Mouse (Mus musculus): ENCODE results near the gene Nfib. TPM values are rescaled to one million over a fixed set of nuclear protein-coding genes. Genes with fewer than 3 reads are reported as not detected.

The Nfib gene
- total and polyA plus RNA-seq, 3 experiments: not detected

- no peaks in the 10 kb centered on the region for H3K79me2 ChIP-seq (ENCODE audit: control insufficient read depth, insufficient read depth, low read length, poor library complexity)
- no peaks in the 10 kb centered on the region for H3K36me3 ChIP-seq (ENCODE audit: control insufficient read depth in 1 of 2, insufficient read depth in 2 of 2, low read length in 2 of 2)
- no peaks in the 10 kb centered on the region for H3K4me1 ChIP-seq (ENCODE audit: control insufficient read depth in 1 of 2, insufficient read depth in 2 of 2, low read length in 2 of 2)
- DNase-seq (ENCODE audit: low read depth, low spot score): no peak
- TF ChIP-seq ZMIZ1 (IDR thresholded peaks at IDR 0.05; ENCODE audit: low read depth, low read length) (no peak), POLR2A (IDR thresholded peaks at IDR 0.05; ENCODE audit: control insufficient read depth in 1 of 2, insufficient read depth in 1 of 2, low read depth in 1 of 2, low read length in 2 of 2, poor library complexity in 1 of 2) (no peak), ZNF384 (IDR thresholded peaks at IDR 0.05; ENCODE audit: low read depth, low read length) (no peak), RCOR1 (IDR thresholded peaks at IDR 0.05; ENCODE audit: low read depth, low read length) (no peak), HCFC1 (IDR thresholded peaks at IDR 0.05; ENCODE audit: low read depth, low read length) (no peak), CHD1 (IDR thresholded peaks at IDR 0.05; ENCODE audit: low read depth, low read length) (no peak), TAL1 (IDR thresholded peaks at IDR 0.05; ENCODE audit: low read length) (no peak), MAZ (IDR thresholded peaks at IDR 0.05; ENCODE audit: low read depth, low read length) (no peak), BHLHE40 (IDR thresholded peaks at IDR 0.05; ENCODE audit: borderline replicate concordance, low read depth, low read length) (no peak), MAX (IDR thresholded peaks at IDR 0.05; ENCODE audit: low read length) (no peak), MYC (IDR thresholded peaks at IDR 0.05; ENCODE audit: low read depth, low read length) (no peak), NRF1 (IDR thresholded peaks at IDR 0.05; ENCODE audit: insufficient read depth, low read depth, low read length, poor library complexity, severe bottlenecking) (no peak), ETS1 (IDR thresholded peaks at IDR 0.05; ENCODE audit: low read depth, low read length) (no peak), ZKSCAN1 (IDR thresholded peaks at IDR 0.05; ENCODE audit: low read depth, low read length) (no peak), CHD2 (IDR thresholded peaks at IDR 0.05; ENCODE audit: low read length) (no peak), UBTF (IDR thresholded peaks at IDR 0.05; ENCODE audit: borderline replicate concordance, insufficient read depth, low read depth, low read length) (no peak), SIN3A (IDR thresholded peaks at IDR 0.05; ENCODE audit: low read length) (no peak)
- H3K4me3 ChIP-seq (ENCODE audit: control insufficient read depth in 1 of 2, insufficient read depth in 1 of 2, low read depth in 2 of 2, low read length in 2 of 2): no peak overlapping the region
- no peaks in the 10 kb centered on the region for H3K9me3 ChIP-seq (replicated peaks; ENCODE audit: insufficient read depth, low read length)
- no peak overlapping the region for H3K27ac ChIP-seq (ENCODE audit: control insufficient read depth, low read depth, low read length)
- H3K27me3 ChIP-seq (ENCODE audit: control insufficient read depth in 1 of 2, insufficient read depth in 2 of 2, low read length in 2 of 2): no peaks in the 10 kb centered on the region
- H3K9ac ChIP-seq (ENCODE audit: control insufficient read depth, low read depth, low read length, poor library complexity, severe bottlenecking): no peak overlapping the region
Measured at GRCm38 (mm10) chr4:82368091-82368775, 337.3 kb downstream of the Nfib start.

- TF ChIP-seq ZC3H11A (IDR thresholded peaks at IDR 0.05; ENCODE audit: low read depth, low read length) (no peak), RAD21 (IDR thresholded peaks at IDR 0.05; ENCODE audit: low read depth, low read length) (no peak), MAZ (IDR thresholded peaks at IDR 0.05; ENCODE audit: low read depth, low read length) (no peak), UBTF (IDR thresholded peaks at IDR 0.05; ENCODE audit: borderline replicate concordance, insufficient read depth, low read depth, low read length) (no peak), CTCF (IDR thresholded peaks at IDR 0.05 in 2 of 3, conservative IDR thresholded peaks at IDR 0.05 in 1 of 3; ENCODE audit: control insufficient read depth in 1 of 3, insufficient read depth in 1 of 3, low read depth in 2 of 3, low read length in 3 of 3, poor library complexity in 1 of 3, severe bottlenecking in 1 of 3) (no peak), SIN3A (IDR thresholded peaks at IDR 0.05; ENCODE audit: low read length) (no peak), USF1 (IDR thresholded peaks at IDR 0.05; ENCODE audit: low read depth, low read length) (no peak), MEF2A (IDR thresholded peaks at IDR 0.05; ENCODE audit: extremely low read depth, insufficient replicate concordance, low read depth, low read length, poor library complexity, severe bottlenecking) (no peak), MYC (IDR thresholded peaks at IDR 0.05; ENCODE audit: low read depth, low read length) (no peak), SMC3 (IDR thresholded peaks at IDR 0.05; ENCODE audit: low read depth, low read length) (no peak), MAX (IDR thresholded peaks at IDR 0.05; ENCODE audit: low read length) (no peak), ZKSCAN1 (IDR thresholded peaks at IDR 0.05; ENCODE audit: low read depth, low read length) (no peak)
- H3K27me3 ChIP-seq (ENCODE audit: control insufficient read depth in 1 of 2, insufficient read depth in 2 of 2, low read length in 2 of 2): no peaks in the 10 kb centered on the region
- DNase-seq (ENCODE audit: low read depth, low spot score): no peak
- no peak overlapping the region for H3K4me3 ChIP-seq (ENCODE audit: control insufficient read depth in 1 of 2, insufficient read depth in 1 of 2, low read depth in 2 of 2, low read length in 2 of 2)
- no peak overlapping the region for H3K9ac ChIP-seq (ENCODE audit: control insufficient read depth, low read depth, low read length, poor library complexity, severe bottlenecking)
- no peak overlapping the region for H3K27ac ChIP-seq (ENCODE audit: control insufficient read depth, low read depth, low read length)
- H3K36me3 ChIP-seq (ENCODE audit: control insufficient read depth in 1 of 2, insufficient read depth in 2 of 2, low read length in 2 of 2): no peaks in the 10 kb centered on the region
- H3K79me2 ChIP-seq (ENCODE audit: control insufficient read depth, insufficient read depth, low read length, poor library complexity): no peaks in the 10 kb centered on the region
- no peaks in the 10 kb centered on the region for H3K9me3 ChIP-seq (replicated peaks; ENCODE audit: insufficient read depth, low read length)
- H3K4me1 ChIP-seq (ENCODE audit: control insufficient read depth in 1 of 2, insufficient read depth in 2 of 2, low read length in 2 of 2): no peaks in the 10 kb centered on the region
Measured at GRCm38 (mm10) chr4:82364696-82365385, 340.7 kb downstream of the Nfib start.
